Mouse (Mus musculus) hindbrain, postnatal 0 days (tissue): Measurements from ENCODE around the gene Gpt2. TPM values are rescaled to one million over a fixed set of nuclear protein-coding genes. Genes with fewer than 3 reads are reported as not detected.
A peak's percentile ranks its signal among the peaks of the same experiment; 100 is the strongest.

Experiments
- ATAC-seq: fragments of 200-750 bp; cut with Nextera tagmentation; 2 replicates; pipeline ENCODE4 v1.8.0; 2017; ENCODE audit warnings: mild to moderate bottlenecking, moderate TSS enrichment, moderate library complexity
- DNase-seq: peaks from one replicate; pipeline ENCODE4 v3.0.0-alpha.2; 2015; ENCODE audit warnings: low spot score
- H3K27ac ChIP-seq: fragments of 300-500 bp; sonication (generic); 2 replicates; pipeline ENCODE4 v1.5.1; 2014; ENCODE audit warnings: mild to moderate bottlenecking
- H3K27me3 ChIP-seq: fragments of 300-500 bp; sonication (generic); 2 replicates; pipeline ENCODE4 v1.6.1; 2014; ENCODE audit warnings: low read length, mixed read lengths; ENCODE audit not compliant: insufficient read depth
- H3K36me3 ChIP-seq: fragments of 300-500 bp; sonication (generic); 2 replicates; pipeline ENCODE4 v1.6.1; 2014; ENCODE audit warnings: low read length, mixed read lengths; ENCODE audit not compliant: insufficient read depth
- H3K4me1 ChIP-seq: fragments of 300-500 bp; sonication (generic); 2 replicates; pipeline ENCODE4 v1.6.1; 2014; ENCODE audit warnings: antibody characterized with exemption, low read length, mixed read lengths; ENCODE audit not compliant: insufficient read depth
- H3K4me2 ChIP-seq: fragments of 300-500 bp; sonication (generic); 2 replicates; pipeline ENCODE4 v1.6.1; 2014; ENCODE audit warnings: low read depth, mild to moderate bottlenecking, low read length, moderate library complexity, mixed read lengths
- H3K4me3 ChIP-seq: fragments of 300-500 bp; sonication (generic); 2 replicates; pipeline ENCODE4 v1.5.1; 2014; ENCODE audit warnings: low read length
- H3K9ac ChIP-seq: fragments of 300-500 bp; sonication (generic); replicated peaks from 2 replicates; pipeline ENCODE4 v1.6.1; 2014; ENCODE audit warnings: mild to moderate bottlenecking, low read length, moderate library complexity, mixed read lengths
- H3K9me3 ChIP-seq: fragments of 300-500 bp; sonication (generic); 2 replicates; pipeline ENCODE4 v1.6.1; 2016; ENCODE audit warnings: low read length, mixed read lengths
- CTCF ChIP-seq: IDR thresholded peaks from 2 replicates; pipeline ENCODE4 v1.5.1; 2016; ENCODE audit warnings: antibody characterized with exemption, control low read depth, low read depth
- WGBS: fragments of 180-500 bp; shearing (Covaris S2); extraction: QIAGEN DNeasy Blood & Tissue Kit; methylation state at CpG from one replicate; pipeline ENCODE4 v1.1.7; 2014; 5-methylcytosine and 5-hydroxymethylcytosine counted together
- polyA plus RNA-seq: library from polyadenylated mRNA; unstranded; fragments of >200 nt; fragmentation: Nextera tagmentation; extraction: Ambion mirVana; gene quantifications from 2 replicates; pipeline ENCODE4 v1.2.1, GENCODE M21; 2015
- total RNA-seq: library from RNA; depleted of rRNA; stranded (reverse); fragments of >200 nt; gene quantifications from 2 replicates; pipeline ENCODE4 v1.2.3, GENCODE M21; 2014

Gpt2 gene
- total and polyA plus RNA-seq, 2 experiments from 2014 or later = 43.2 to 99.4 TPM

DNA sequence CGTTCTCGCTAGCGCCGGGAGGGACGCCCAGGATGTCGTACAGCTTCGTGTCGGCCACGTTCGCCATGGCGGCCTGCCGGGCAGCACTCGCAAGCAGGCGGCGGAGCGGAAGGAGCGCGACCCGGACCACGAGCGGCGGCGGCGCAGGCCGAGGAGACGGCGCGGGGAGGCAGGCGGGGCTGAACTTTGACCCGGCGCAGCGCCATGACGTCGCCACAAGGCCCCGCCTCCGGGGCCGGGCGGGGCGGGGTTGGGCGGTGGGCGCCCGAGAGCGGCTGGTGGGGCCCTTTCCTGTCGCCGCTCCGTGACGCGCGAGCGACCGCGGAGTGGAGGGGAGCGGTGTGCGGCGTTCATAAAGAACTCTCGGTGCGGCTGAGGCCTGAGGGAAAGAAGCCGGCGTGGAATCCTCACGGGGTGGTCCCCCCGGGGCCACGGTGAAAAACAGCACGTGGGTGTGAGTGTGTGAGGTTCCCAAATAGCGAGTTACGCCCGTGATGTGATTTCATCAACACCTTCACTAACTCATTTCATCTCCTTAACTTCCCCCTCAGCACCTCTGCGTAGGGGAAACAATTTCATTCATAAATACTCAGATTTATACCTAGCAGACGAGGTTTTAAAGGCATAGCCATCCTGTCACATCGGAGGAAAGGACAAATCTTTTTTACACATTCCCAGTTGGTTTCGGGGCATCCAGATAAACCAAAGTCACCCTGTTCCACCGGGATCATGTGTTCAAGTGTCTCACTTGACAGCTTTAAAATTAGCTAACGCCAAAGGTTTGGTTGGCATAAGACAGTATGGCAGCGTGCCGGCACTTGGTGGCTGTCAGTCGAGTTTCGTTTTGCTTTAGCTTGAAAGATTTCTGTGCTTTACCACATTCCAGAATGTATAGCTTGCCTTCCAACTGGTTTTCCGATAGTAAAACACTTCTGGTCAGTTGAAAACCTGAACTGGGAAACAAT, 63.1 kb downstream of the Gpt2 start, which contains the start of gene Dnaja2:
Gene Dnaja2, minus strand, starts transcription at position 164 of the 965 bp plus-strand sequence.
- Histone ChIP-seq H3K27me3 (no peaks in the 10 kb centered on the region), H3K27ac (peak within 1 kb of the TSS; percentile 95), H3K9me3 (no peaks in the 10 kb centered on the region), H3K36me3 (peaks cover 5% of the 10 kb centered on the region; the same call in 1 of the 2 replicates), H3K9ac (peak within 1 kb of the TSS; percentile 88), H3K4me1 (0 out of 2 replicates have a peak, but pooled peaks cover 5% of the 10 kb centered on the region), H3K4me2 (peak within 1 kb of the TSS; percentile 94), H3K4me3 (peak within 1 kb of the TSS; percentile 92)
- no peak for TF ChIP-seq CTCF
- ATAC-seq (peak; percentile 97), DNase-seq (peak; percentile 94)
- under 1% methylated on average over 68 of the region's 77 CpGs for WGBS

DNA sequence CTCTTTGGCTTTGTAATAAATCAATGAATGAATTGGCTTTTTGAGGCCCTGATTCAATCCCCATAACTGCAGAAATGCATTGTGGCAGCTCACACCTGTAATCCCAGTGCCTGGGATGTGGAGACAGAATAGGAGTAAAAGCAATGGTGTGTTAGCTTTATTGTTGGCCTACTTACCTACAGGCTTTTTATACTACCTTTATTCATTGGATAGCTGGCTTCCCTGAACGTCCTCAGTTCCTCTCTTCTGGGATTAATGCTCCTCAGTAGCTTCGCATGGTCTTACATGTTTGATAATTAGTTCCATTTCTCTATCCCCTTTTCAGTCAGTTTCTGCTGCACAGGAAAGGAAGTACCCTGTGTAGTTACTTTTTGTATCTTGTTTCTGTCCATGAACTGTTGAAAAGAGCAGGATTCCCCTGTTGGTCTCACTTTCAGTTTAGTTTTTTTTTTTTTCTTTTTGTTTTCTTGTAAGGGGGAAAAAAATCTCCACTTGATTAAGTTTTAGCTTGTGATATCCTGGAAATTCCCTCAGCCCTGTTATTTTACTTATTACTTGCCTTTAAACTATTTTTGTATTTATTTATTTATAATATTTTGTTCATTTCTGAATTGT, 64.7 kb downstream of the Gpt2 start:
- ATAC-seq (no peak), DNase-seq (no peak)
- Histone ChIP-seq H3K36me3 (peaks cover under 1% of the 10 kb centered on the region; the same call in 1 of the 2 replicates), H3K27me3 (no peaks in the 10 kb centered on the region), H3K9me3 (no peaks in the 10 kb centered on the region), H3K27ac (no peak overlapping the region), H3K4me3 (no peak overlapping the region), H3K9ac (no peak overlapping the region), H3K4me1 (0 out of 2 replicates have a peak, but pooled peaks cover 5% of the 10 kb centered on the region), H3K4me2 (no peak overlapping the region)
- no peak for TF ChIP-seq CTCF
- 77% methylated on average over 2 of the region's 2 CpGs for WGBS

GRCm38 (mm10) chr8:85557601-85557986, 65.2 kb downstream of the Gpt2 start:
- 0 out of 2 replicates have a peak, but pooled peaks cover 5% of the 10 kb centered on the region for H3K4me1 ChIP-seq
- DNase-seq (no peak), ATAC-seq (no peak)
- TF ChIP-seq CTCF = no peak
- WGBS = 75% methylated on average over 3 of the region's 3 CpGs
- H3K4me2 ChIP-seq = no peak overlapping the region
- no peaks in the 10 kb centered on the region for H3K27me3 ChIP-seq
- H3K9ac ChIP-seq = no peak overlapping the region
- no peak overlapping the region for H3K27ac ChIP-seq
- no peak overlapping the region for H3K4me3 ChIP-seq
- H3K36me3 ChIP-seq = no peaks in the 10 kb centered on the region
- H3K9me3 ChIP-seq = no peaks in the 10 kb centered on the region

DNA sequence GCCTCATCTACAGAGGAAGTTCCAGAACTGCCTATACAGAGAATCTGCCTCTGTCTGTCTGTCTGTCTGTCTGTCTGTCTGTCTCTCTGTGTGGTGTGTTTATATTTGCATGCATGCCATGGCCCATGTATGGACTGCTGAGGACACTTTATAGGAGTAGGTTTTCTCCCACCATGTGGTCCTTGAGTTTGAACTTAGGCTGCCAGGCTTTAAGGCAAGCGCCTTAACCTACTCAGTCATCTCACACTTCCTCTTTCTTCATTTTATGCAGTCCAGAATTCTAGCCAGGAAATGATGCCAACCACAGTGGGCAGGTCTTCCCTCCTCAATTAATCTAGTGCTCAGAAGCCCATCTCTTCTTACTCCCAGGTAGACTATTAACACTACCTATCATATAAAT, 66.8 kb downstream of the Gpt2 start:
- no peak for TF ChIP-seq CTCF
- WGBS = 100% methylated on average over 1 of the region's 1 CpGs

DNA sequence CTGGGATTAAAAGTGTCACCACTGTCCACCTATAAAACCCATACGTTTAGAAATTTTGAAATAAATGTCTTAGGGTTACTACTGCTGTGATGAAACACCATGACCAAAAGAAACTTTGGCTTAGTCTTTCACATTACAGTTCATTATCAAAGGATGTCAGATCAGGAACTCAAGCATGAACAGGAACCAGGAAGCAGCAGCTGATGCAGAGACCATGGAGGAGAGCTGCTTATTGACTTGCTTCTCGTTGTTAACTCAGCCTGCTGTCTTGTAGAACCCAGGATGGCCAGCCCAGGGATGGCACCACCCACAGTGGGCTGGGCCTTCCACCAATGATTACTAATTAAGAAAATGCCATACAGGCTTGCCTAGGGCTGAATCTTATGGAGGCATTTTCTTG, 67.6 kb downstream of the Gpt2 start:
- DNase-seq (no peak), ATAC-seq (no peak)
- Histone ChIP-seq H3K4me1 (0 out of 2 replicates have a peak, but pooled peaks cover 5% of the 10 kb centered on the region), H3K4me2 (no peak overlapping the region), H3K27ac (no peak overlapping the region), H3K27me3 (no peaks in the 10 kb centered on the region), H3K4me3 (no peak overlapping the region), H3K9ac (no peak overlapping the region), H3K9me3 (no peaks in the 10 kb centered on the region), H3K36me3 (no peaks in the 10 kb centered on the region)
- no peak for TF ChIP-seq CTCF
- whole genome bisulfite sequencing = 66% methylated on average over 2 of the region's 2 CpGs

More for the DNA sequence above, 66.8 kb downstream of the Gpt2 start:
- ATAC-seq = no peak
- H3K4me1 ChIP-seq = 0 out of 2 replicates have a peak, but pooled peaks cover 5% of the 10 kb centered on the region
- no peaks in the 10 kb centered on the region for H3K9me3 ChIP-seq
- H3K36me3 ChIP-seq = no peaks in the 10 kb centered on the region
- no peaks in the 10 kb centered on the region for H3K27me3 ChIP-seq
- no peak overlapping the region for H3K4me2 ChIP-seq
- no peak overlapping the region for H3K9ac ChIP-seq
- DNase-seq = no peak
- no peak overlapping the region for H3K4me3 ChIP-seq
- no peak overlapping the region for H3K27ac ChIP-seq

DNA sequence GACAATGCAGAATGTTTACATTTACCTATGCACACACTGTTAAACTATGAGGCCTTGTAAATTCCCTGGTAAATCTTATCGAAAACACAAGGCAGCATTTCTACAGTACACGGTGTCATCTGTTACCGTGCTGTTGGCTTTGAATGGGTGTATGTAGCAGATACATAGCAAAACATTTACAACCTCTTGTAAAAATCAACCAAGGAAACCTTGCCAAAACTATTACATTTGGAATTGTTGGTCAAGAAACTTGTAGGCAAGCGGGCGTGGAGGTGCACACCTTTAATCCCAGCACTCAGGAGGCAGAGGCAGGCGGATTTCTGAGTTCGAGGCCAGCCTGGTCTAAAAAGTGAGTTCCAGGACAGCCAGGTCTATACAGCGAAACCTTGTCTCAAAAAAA, 71.0 kb downstream of the Gpt2 start:
- ATAC-seq (no peak), DNase-seq (no peak)
- 94% methylated on average over 8 of the region's 8 CpGs for WGBS
- no peak overlapping the region for H3K9ac ChIP-seq
- H3K4me1 ChIP-seq = no peaks in the 10 kb centered on the region
- no peak for TF ChIP-seq CTCF
- H3K36me3 ChIP-seq = no peaks in the 10 kb centered on the region
- no peak overlapping the region for H3K4me3 ChIP-seq
- no peak overlapping the region for H3K4me2 ChIP-seq
- no peak overlapping the region for H3K27ac ChIP-seq
- H3K27me3 ChIP-seq = no peaks in the 10 kb centered on the region
- no peaks in the 10 kb centered on the region for H3K9me3 ChIP-seq
